Mouse (Mus musculus): ENCODE data around the gene Ppp4r2.
"Not testable (repeated sequence)": the region's sequence is repeated elsewhere in the genome, so short reads cannot be mapped to it uniquely, and the experiment has no call there.

The Ppp4r2 gene

GRCm38 (mm10) chr6:100831188-100831587 is 2.2 kb upstream of the Ppp4r2 start:
- no peak for DNase-seq (ENCODE audit: low spot score in 2 of 2)

GRCm38 (mm10) chr6:100831751-100832150 is 1.7 kb upstream of the Ppp4r2 start:
- no peak for DNase-seq (ENCODE audit: low spot score in 2 of 2)

GRCm38 (mm10) chr6:100833811-100834481 is 524 bp downstream of the Ppp4r2 start:
- peak; percentile 54 to 64 for DNase-seq (ENCODE audit: low spot score in 2 of 2)

GRCm38 (mm10) chr6:100834489-100835160 is 1.2 kb downstream of the Ppp4r2 start:
- no peak for DNase-seq (ENCODE audit: low spot score in 2 of 2)

- DNase-seq (ENCODE audit: low spot score in 2 of 2): no peak
Observed at GRCm38 (mm10) chr6:100845058-100845457, 11.6 kb downstream of the Ppp4r2 start.

DNA sequence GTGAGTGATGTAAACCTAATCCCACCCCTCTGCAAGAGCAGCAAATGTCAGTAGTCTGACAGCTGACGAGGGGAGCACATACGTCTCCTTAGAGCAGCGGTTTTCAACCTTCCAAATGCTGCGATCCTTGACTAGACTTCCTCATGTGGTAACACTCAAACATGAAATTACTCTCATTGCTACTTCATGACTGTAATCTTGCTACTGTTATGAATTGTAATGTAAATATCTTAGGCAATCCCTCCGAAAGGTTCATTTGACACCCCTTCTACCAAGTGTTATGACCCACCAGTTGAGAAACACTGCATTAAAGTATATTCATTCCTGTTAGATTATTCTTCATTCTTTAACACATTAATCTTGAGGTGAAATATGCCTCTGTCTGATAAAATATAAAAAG is 13.8 kb downstream of the Ppp4r2 start:
- no peak for DNase-seq (ENCODE audit: low spot score in 2 of 2)

GRCm38 (mm10) chr6:100848682-100849375 is 15.4 kb downstream of the Ppp4r2 start:
- no peak for DNase-seq (ENCODE audit: low spot score in 2 of 2)

- no peak for DNase-seq (ENCODE audit: low spot score in 2 of 2)
Observed at GRCm38 (mm10) chr6:100850671-100851081, 17.3 kb downstream of the Ppp4r2 start.

GRCm38 (mm10) chr6:100851083-100851482 is 17.7 kb downstream of the Ppp4r2 start:
- no peak for DNase-seq (ENCODE audit: low spot score in 2 of 2)

GRCm38 (mm10) chr6:100865321-100865720 is 31.9 kb downstream of the Ppp4r2 start:
- DNase-seq (ENCODE audit: low spot score in 2 of 2): no peak

DNA sequence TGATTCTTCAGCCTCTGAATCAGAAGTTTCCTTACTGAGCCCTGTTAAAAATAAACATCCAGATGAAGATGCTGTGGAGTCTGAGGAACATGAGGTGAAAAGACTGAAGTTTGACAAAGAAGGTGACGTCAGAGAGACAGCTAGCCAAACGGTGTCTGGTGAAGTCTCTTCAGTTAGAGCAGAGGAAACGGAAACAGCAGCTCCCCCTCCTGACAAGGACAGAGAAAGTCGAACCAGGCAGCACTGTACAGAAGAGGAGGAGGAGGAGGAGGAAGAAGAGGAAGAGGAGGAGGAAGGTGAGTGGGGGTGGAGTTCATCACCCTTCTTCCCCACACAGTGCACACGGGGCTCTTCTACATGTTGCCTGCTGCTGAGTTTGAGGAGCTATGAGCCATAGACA is 32.4 kb downstream of the Ppp4r2 start:
- not testable (repeated sequence) for DNase-seq (ENCODE audit: low spot score in 2 of 2)

DNA sequence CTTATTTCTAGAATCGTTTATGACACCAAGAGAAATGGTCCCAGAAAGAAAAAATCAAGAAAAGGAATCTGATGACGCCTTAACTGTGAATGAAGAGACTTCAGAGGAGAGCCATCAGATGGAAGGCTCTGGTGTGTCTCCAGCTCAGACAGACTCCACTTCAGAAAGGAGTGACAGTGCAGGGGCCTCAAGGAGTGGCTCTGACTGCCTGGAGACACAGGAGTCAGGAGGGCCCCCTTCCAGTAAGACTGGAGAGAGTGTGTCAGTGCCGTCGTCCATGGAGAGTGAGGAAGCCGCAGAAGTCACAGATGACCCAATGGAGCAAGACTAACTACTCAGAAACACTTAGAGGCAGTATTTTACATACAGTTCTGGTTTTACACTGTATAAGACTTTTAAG is 32.8 kb downstream of the Ppp4r2 start:
- not testable (repeated sequence) for DNase-seq (ENCODE audit: low spot score in 2 of 2)

DNA sequence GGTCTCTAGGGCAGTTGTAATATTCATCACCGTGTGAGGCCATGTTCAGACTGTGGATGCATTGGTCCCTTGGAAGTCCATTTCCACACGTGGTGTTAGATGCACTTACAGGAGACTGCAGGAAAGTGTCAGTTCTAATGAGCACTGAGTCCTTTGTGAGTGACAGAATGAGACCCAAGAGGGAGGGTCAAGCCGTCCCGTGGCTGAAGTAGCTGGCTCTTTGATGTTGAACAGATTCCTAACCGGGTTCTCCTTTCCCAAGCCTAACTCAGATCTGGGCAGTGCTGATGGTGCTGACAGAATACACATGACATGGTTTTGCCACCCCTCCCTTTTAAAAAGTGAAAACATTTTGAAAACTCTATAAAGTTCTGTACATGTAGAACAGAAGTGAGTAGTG is 35.4 kb downstream of the Ppp4r2 start:
- DNase-seq (ENCODE audit: low spot score in 2 of 2): no peak

- DNase-seq (ENCODE audit: low spot score in 2 of 2): no peak
Observed at GRCm38 (mm10) chr6:100869909-100870308, 36.5 kb downstream of the Ppp4r2 start.

- DNase-seq (ENCODE audit: low spot score in 2 of 2): no peak
Observed at GRCm38 (mm10) chr6:100873191-100873590, 39.8 kb downstream of the Ppp4r2 start.

GRCm38 (mm10) chr6:100875862-100876623 is 42.6 kb downstream of the Ppp4r2 start:
- DNase-seq (ENCODE audit: low spot score in 2 of 2): peak; percentile 76

DNA sequence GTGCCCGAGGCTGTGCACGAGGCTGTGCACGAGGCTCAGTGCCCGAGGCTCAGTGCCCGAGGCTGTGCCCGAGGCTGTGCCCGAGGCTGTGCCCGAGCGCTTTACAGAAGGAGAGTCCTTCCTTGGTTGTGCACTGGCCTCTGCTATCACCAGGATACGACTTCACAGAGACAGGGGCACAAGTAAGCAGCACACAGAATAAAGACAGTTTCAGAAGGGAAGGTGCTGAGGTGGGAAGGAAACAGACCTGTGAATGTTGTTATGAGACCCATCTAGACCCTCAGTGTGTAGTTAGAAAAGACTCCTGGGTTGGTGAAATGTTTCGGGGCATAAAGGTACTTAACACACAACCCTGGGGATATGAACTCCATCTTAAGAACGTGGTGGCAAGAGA is 43.2 kb downstream of the Ppp4r2 start:
- DNase-seq (ENCODE audit: low spot score in 2 of 2): no peak

GRCm38 (mm10) chr6:100878546-100878945 is 45.1 kb downstream of the Ppp4r2 start:
- DNase-seq (ENCODE audit: low spot score in 2 of 2): no peak

- DNase-seq (ENCODE audit: low spot score in 2 of 2): no peak
Observed at GRCm38 (mm10) chr6:100879607-100880006, 46.2 kb downstream of the Ppp4r2 start.

DNA sequence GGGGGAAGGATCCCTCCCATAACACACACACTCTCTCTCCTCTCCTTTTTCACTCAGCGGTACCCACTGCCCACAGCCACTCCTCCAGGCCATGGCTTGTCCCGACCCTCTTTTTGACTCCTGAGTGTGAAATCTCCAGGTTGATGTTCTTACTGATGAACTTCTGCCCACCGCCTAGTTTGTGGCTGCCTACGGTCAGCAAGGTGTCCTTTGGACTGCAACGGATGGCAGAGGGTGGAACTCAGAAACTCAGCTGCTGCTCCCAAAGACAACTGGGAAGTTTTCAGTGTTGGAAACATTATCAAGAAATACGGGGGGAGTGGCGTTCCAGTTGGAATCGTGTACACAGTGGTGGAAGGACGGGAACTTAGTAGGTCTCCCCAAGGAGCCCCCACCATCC is 48.2 kb downstream of the Ppp4r2 start:
- DNase-seq (ENCODE audit: low spot score in 2 of 2): no peak

DNA sequence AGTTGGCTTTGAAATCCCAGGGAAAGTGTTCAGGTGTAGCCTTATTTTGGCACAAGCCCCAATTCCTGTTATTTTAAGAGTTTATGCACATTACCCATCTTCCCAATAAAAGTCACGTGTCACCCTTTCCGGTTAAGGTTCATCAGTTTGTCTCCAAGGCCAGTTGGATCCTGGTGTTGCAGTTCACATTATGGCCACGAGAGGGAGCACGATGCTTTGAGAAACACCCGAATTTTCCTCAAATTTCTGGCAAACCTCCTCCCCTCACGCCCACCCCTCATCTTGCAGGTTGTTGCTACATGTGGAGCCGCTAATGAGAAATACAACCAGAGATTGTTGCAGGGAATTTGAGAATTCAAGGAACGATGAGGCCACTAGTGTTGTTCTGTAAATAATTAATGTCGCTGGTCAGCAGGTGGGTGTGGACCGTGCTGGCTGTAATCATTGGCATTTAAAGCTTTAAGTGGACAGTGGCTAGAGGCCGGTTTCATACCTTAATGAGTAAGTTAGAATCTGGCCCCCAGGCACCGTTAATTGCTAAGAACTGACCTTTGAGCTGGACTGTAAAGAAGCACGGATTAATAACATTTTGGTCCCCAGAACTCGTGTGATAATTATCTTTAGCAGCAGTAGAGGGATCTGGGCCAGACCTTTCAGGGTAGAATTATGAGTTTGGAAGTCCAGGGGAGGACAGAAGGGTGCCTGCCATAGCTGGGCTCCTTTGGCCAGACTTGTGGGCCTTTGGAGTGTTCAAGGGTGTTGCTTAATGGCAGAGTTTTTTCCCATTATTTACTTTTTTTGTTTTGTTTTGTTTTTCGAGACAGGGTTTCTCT is 49.2 kb downstream of the Ppp4r2 start:
- peak; percentile 85 for DNase-seq (ENCODE audit: low spot score in 2 of 2)

All from right cerebral cortex, adult 2 months (tissue).